Mouse (Mus musculus): ENCODE data around the gene Kcnma1.

GRCm38 (mm10) chr14:23509792-23510191 is 504.5 kb downstream of the Kcnma1 start:
- TF ChIP-seq CTCF (IDR thresholded peaks at IDR 0.05) (no peak), EP300 (IDR thresholded peaks at IDR 0.05) (no peak)

Data from lung, postnatal 0 days (tissue).